Mouse (Mus musculus): Measurements from ENCODE around the gene Cd2ap. TPM values are rescaled to one million over a fixed set of nuclear protein-coding genes. Genes with fewer than 3 reads are reported as not detected.

Cd2ap gene
- polyA plus RNA-seq, 1 experiment from 2014 or later: 8.9 TPM

DNA sequence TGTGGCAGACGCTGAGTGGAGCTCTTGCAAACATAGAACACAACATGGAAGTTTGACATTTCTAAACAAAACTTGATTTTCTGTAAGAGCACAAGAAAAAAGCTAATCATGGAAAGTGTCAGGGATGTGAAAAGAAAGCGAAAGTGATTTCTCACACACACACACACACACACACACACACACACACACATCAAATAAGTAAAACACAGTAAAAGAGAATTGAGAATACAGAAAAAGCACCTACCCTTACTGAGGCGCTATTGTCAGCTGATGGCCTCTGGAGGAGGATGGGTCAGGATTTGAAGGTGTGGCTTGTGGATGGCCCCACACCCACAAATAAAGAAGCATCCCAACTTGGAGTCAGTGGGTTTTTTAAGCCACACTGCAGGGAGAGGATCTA, 19.0 kb downstream of the Cd2ap start:
- no peak overlapping the region for H3K27ac ChIP-seq (ENCODE audit: low read depth)
- no peak overlapping the region for H3K9ac ChIP-seq (replicated peaks)
- H3K4me1 ChIP-seq (ENCODE audit: insufficient read depth): peaks cover 7% of the 10 kb centered on the region; the same call in 1 of the 2 replicates
- no peaks in the 10 kb centered on the region for H3K27me3 ChIP-seq (ENCODE audit: insufficient read depth, low read length)
- H3K9me3 ChIP-seq (ENCODE audit: low read length): no peaks in the 10 kb centered on the region
- H3K36me3 ChIP-seq (replicated peaks; ENCODE audit: insufficient read depth, low read length): no peaks in the 10 kb centered on the region
- ATAC-seq (no peak), DNase-seq (no peak)
- WGBS (ENCODE audit: insufficient replicate concordance): 68% methylated on average over 3 of the region's 3 CpGs
- H3K4me3 ChIP-seq (ENCODE audit: low read depth, low read length): no peak overlapping the region
- H3K4me2 ChIP-seq (ENCODE audit: low read depth, low read length): no peak overlapping the region
- TF ChIP-seq EP300 (IDR thresholded peaks at IDR 0.05; ENCODE audit: low read depth) (no peak), CTCF (IDR thresholded peaks at IDR 0.05; ENCODE audit: low read depth) (no peak)

DNA sequence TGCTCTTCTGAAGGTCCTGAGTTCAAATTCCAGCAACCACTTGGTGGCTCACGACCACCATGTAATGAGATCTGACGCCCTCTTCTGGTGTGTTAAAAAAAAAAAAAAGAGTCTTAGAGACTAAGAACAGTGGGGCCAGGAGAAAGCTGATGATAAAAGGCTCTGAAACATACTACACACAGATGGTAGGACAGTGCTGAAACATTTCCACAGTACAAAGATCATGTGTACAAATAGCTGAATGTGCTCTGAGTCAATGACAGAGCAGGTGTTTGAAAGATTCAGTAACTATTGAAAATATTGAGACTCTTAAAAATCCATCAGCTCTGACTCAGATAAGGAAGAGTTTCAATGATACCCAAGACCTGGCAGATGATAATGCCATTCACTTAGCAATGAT, 29.4 kb downstream of the Cd2ap start:
- 61% methylated on average over 2 of the region's 2 CpGs for WGBS (ENCODE audit: insufficient replicate concordance)
- peaks cover 7% of the 10 kb centered on the region for H3K4me1 ChIP-seq (ENCODE audit: insufficient read depth)
- no peaks in the 10 kb centered on the region for H3K27me3 ChIP-seq (ENCODE audit: insufficient read depth, low read length)
- H3K4me2 ChIP-seq (ENCODE audit: low read depth, low read length): no peak overlapping the region
- no peak overlapping the region for H3K4me3 ChIP-seq (ENCODE audit: low read depth, low read length)
- H3K27ac ChIP-seq (ENCODE audit: low read depth): no peak overlapping the region
- DNase-seq (no peak), ATAC-seq (peak; percentile 58; the same call in 1 of the 2 replicates)
- H3K36me3 ChIP-seq (replicated peaks; ENCODE audit: insufficient read depth, low read length): peaks cover 4% of the 10 kb centered on the region; the same call in 1 of the 2 replicates
- H3K9me3 ChIP-seq (ENCODE audit: low read length): no peaks in the 10 kb centered on the region
- TF ChIP-seq CTCF (IDR thresholded peaks at IDR 0.05; ENCODE audit: low read depth): no peak
- TF ChIP-seq EP300 (IDR thresholded peaks at IDR 0.05; ENCODE audit: low read depth): no peak
- no peak overlapping the region for H3K9ac ChIP-seq (replicated peaks)

DNA sequence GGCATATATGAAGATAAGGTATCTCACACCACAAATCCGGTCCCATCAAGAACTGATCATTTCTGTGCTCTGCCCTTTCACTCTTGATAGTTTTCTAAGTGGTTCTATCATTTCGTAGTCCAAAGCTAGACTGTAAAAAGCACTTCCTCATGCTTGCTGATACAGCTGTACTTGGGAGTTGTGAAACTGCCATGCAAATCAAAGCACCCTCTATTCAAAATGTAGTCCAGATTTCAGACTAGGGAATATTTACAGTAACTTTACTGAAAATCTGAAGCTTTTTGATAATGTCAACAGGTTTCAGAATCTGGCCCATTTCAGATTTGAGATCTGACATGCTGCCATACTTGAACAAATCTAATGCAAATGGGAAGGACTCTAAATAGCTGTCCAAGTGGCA, 39.3 kb downstream of the Cd2ap start:
- Histone ChIP-seq H3K4me2 (ENCODE audit: low read depth, low read length) (no peak overlapping the region), H3K27me3 (ENCODE audit: insufficient read depth, low read length) (no peaks in the 10 kb centered on the region), H3K36me3 (replicated peaks; ENCODE audit: insufficient read depth, low read length) (peaks cover 4% of the 10 kb centered on the region), H3K4me3 (ENCODE audit: low read depth, low read length) (no peak overlapping the region), H3K4me1 (ENCODE audit: insufficient read depth) (no peaks in the 10 kb centered on the region), H3K27ac (ENCODE audit: low read depth) (no peak overlapping the region), H3K9ac (replicated peaks) (no peak overlapping the region), H3K9me3 (ENCODE audit: low read length) (no peaks in the 10 kb centered on the region)
- no peak for ATAC-seq
- TF ChIP-seq CTCF (IDR thresholded peaks at IDR 0.05; ENCODE audit: low read depth) (no peak), EP300 (IDR thresholded peaks at IDR 0.05; ENCODE audit: low read depth) (no peak)
- 61% methylated on average over 2 of the region's 2 CpGs for WGBS (ENCODE audit: insufficient replicate concordance)
- no peak for DNase-seq

- no peaks in the 10 kb centered on the region for H3K4me1 ChIP-seq (ENCODE audit: insufficient read depth)
- no peak overlapping the region for H3K4me2 ChIP-seq (ENCODE audit: low read depth, low read length)
- H3K36me3 ChIP-seq (replicated peaks; ENCODE audit: insufficient read depth, low read length): peaks cover 20% of the 10 kb centered on the region
- no peak for ATAC-seq
- H3K27me3 ChIP-seq (ENCODE audit: insufficient read depth, low read length): no peaks in the 10 kb centered on the region
- DNase-seq: no peak
- WGBS (ENCODE audit: insufficient replicate concordance): 88% methylated on average over 8 of the region's 8 CpGs
- H3K9me3 ChIP-seq (ENCODE audit: low read length): no peaks in the 10 kb centered on the region
- no peak overlapping the region for H3K4me3 ChIP-seq (ENCODE audit: low read depth, low read length)
- no peak overlapping the region for H3K27ac ChIP-seq (ENCODE audit: low read depth)
- TF ChIP-seq CTCF (IDR thresholded peaks at IDR 0.05; ENCODE audit: low read depth) (no peak), EP300 (IDR thresholded peaks at IDR 0.05; ENCODE audit: low read depth) (no peak)
- H3K9ac ChIP-seq (replicated peaks): no peak overlapping the region
Observed at GRCm38 (mm10) chr17:42822787-42823186, 53.7 kb downstream of the Cd2ap start.

DNA sequence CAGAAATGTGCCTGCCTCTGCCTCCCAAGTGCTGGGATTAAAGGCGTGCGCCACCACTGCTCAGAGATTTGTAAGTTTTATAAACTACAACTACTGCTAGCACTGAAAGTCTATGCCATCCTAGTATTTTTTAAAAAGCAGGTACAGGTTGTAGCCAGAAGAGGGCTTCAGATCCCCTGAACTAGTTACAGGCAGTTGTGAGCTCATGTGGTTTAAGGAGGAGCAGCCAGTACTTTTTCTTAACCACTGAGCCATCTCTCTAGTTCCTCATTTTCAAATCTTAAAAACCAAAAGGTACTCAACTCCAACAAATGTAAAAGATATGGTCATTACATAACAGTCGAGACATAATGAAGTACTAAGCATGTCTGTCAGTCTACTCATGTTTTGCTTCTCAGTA, 61.1 kb downstream of the Cd2ap start:
- Histone ChIP-seq H3K4me3 (ENCODE audit: low read depth, low read length) (no peak overlapping the region), H3K27me3 (ENCODE audit: insufficient read depth, low read length) (no peaks in the 10 kb centered on the region), H3K27ac (ENCODE audit: low read depth) (no peak overlapping the region), H3K4me2 (ENCODE audit: low read depth, low read length) (no peak overlapping the region), H3K36me3 (replicated peaks; ENCODE audit: insufficient read depth, low read length) (peaks cover 17% of the 10 kb centered on the region), H3K4me1 (ENCODE audit: insufficient read depth) (no peaks in the 10 kb centered on the region), H3K9ac (replicated peaks) (no peak overlapping the region), H3K9me3 (ENCODE audit: low read length) (no peaks in the 10 kb centered on the region)
- DNase-seq (no peak), ATAC-seq (no peak)
- 81% methylated on average over 3 of the region's 3 CpGs for WGBS (ENCODE audit: insufficient replicate concordance)
- TF ChIP-seq EP300 (IDR thresholded peaks at IDR 0.05; ENCODE audit: low read depth) (no peak), CTCF (IDR thresholded peaks at IDR 0.05; ENCODE audit: low read depth) (peak; percentile 31)

DNA sequence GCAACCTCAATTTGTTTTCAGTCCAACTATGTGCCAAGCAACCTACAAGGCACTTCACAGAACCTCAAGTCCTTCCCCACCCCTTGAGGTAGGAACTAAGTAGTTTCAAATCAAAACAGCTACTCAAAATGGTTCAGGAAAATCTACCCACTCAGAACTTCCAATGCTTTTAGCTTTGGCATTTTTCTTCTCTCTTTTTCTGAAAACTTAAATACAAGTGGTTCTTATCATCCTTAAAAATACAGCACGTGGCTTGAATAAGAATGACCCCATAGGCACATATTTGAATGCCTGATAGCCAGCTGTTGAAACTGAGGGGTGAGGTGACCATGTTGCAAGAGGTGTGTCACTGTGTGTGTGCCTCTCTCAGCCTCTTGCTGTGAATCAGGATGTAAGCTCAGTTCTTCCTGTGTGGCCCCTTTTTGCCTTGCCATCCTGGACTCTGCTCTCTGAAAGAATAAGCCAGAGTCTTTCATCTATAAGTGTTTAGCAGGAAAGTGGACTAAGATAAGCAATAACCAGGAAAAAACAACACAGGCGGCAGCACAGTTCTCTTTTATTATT, 84.0 kb downstream of the Cd2ap start:
- H3K9me3 ChIP-seq (ENCODE audit: low read length): no peaks in the 10 kb centered on the region
- ATAC-seq (no peak), DNase-seq (no peak)
- no peak for TF ChIP-seq CTCF (IDR thresholded peaks at IDR 0.05; ENCODE audit: low read depth)
- no peak for TF ChIP-seq EP300 (IDR thresholded peaks at IDR 0.05; ENCODE audit: low read depth)
- H3K4me2 ChIP-seq (ENCODE audit: low read depth, low read length): no peak overlapping the region
- no peak overlapping the region for H3K27ac ChIP-seq (ENCODE audit: low read depth)
- no peaks in the 10 kb centered on the region for H3K27me3 ChIP-seq (ENCODE audit: insufficient read depth, low read length)
- WGBS (ENCODE audit: insufficient replicate concordance): 72% methylated on average over 2 of the region's 2 CpGs
- no peak overlapping the region for H3K4me3 ChIP-seq (ENCODE audit: low read depth, low read length)
- H3K36me3 ChIP-seq (replicated peaks; ENCODE audit: insufficient read depth, low read length): no peaks in the 10 kb centered on the region; the same call in 1 of the 2 replicates
- H3K4me1 ChIP-seq (ENCODE audit: insufficient read depth): no peaks in the 10 kb centered on the region
- H3K9ac ChIP-seq (replicated peaks): no peak overlapping the region

Data from liver, postnatal 0 days (tissue).